Mouse (Mus musculus) MEL (cell line): ENCODE data around the gene Gprc5a. TPM values are rescaled to one million over a fixed set of nuclear protein-coding genes. Genes with fewer than 3 reads are reported as not detected.

Source experiments
- DNase-seq: peaks from one replicate; pipeline ENCODE4 v3.0.0; 2011; ENCODE audit warnings: low read depth, low spot score
- H3K27ac ChIP-seq: 2 replicates; pipeline ENCODE4 v1.5.1; 2012; ENCODE audit warnings: low read depth, mild to moderate bottlenecking, control low read depth, low read length, moderate library complexity; ENCODE audit not compliant: control insufficient read depth
- H3K27me3 ChIP-seq, 2 experiments: fragments of 150-350 bp in 1 of 2; sonication (generic) in 1 of 2; 2 replicates each; pipeline ENCODE4 v1.6.1; 2012; ENCODE audit warnings: low read length in 2 of 2, mild to moderate bottlenecking in 2 of 2, improper control_type of control experiment in 1 of 2, moderate library complexity in 1 of 2; ENCODE audit not compliant: insufficient read depth in 2 of 2, control insufficient read depth in 1 of 2
- H3K36me3 ChIP-seq, 2 experiments: 2 replicates each; pipeline ENCODE4 v1.6.1; 2012 to 2014; ENCODE audit warnings: low read length in 2 of 2, improper control_type of control experiment in 1 of 2, inconsistent platforms in 1 of 2, mild to moderate bottlenecking in 1 of 2; ENCODE audit not compliant: insufficient read depth in 2 of 2, control insufficient read depth in 1 of 2
- H3K4me1 ChIP-seq, 2 experiments: fragments of 150-350 bp in 1 of 2; sonication (generic) in 1 of 2; 2 replicates each; pipeline ENCODE4 v1.6.1; 2012; ENCODE audit warnings: low read length in 2 of 2, improper control_type of control experiment in 1 of 2, mild to moderate bottlenecking in 1 of 2; ENCODE audit not compliant: insufficient read depth in 2 of 2, control insufficient read depth in 1 of 2
- H3K4me3 ChIP-seq, 2 experiments: fragments of 150-350 bp in 1 of 2; sonication (generic) in 1 of 2; 2 replicates each; pipeline ENCODE4 v1.5.1; 2012; ENCODE audit warnings: low read depth in 2 of 2, low read length in 2 of 2, mild to moderate bottlenecking in 2 of 2, moderate library complexity in 2 of 2, control low read depth in 1 of 2, improper control_type of control experiment in 1 of 2; ENCODE audit not compliant: control insufficient read depth in 1 of 2, insufficient read depth in 1 of 2
- H3K79me2 ChIP-seq: 2 replicates; pipeline ENCODE4 v1.6.1; 2012; ENCODE audit warnings: mild to moderate bottlenecking, low read length, moderate library complexity; ENCODE audit not compliant: control insufficient read depth, poor library complexity, insufficient read depth
- H3K9ac ChIP-seq: 2 replicates; pipeline ENCODE4 v1.6.1; 2012; ENCODE audit warnings: low read depth, mild to moderate bottlenecking, control low read depth, low read length, moderate library complexity; ENCODE audit not compliant: control insufficient read depth, poor library complexity, severe bottlenecking
- H3K9me3 ChIP-seq: fragments of 150-350 bp; sonication (generic); replicated peaks from 2 replicates; pipeline ENCODE4 v1.6.1; 2012; ENCODE audit warnings: mild to moderate bottlenecking, low read length, improper control_type of control experiment, moderate library complexity; ENCODE audit not compliant: insufficient read depth
- BHLHE40 ChIP-seq: IDR thresholded peaks from 2 replicates; pipeline ENCODE4 v1.6.1; 2012; ENCODE audit warnings: low read depth, mild to moderate bottlenecking, inconsistent platforms, low read length, improper control_type of control experiment, borderline replicate concordance
- CHD2 ChIP-seq: IDR thresholded peaks from 2 replicates; pipeline ENCODE4 v1.6.1; 2011; ENCODE audit warnings: low read length, improper control_type of control experiment
- E2F4 ChIP-seq: IDR thresholded peaks from 2 replicates; pipeline ENCODE4 v1.6.1; 2011; ENCODE audit warnings: low read depth, low read length, improper control_type of control experiment, borderline replicate concordance
- EP300 ChIP-seq, 2 experiments: IDR thresholded peaks; 2 replicates each; pipeline ENCODE4 v1.6.1; 2011; ENCODE audit warnings: improper control_type of control experiment in 2 of 2, low read length in 2 of 2, low read depth in 1 of 2, mild to moderate bottlenecking in 1 of 2
- ETS1 ChIP-seq: IDR thresholded peaks from 2 replicates; pipeline ENCODE4 v1.6.1; 2012; ENCODE audit warnings: low read depth, mild to moderate bottlenecking, inconsistent platforms, low read length, improper control_type of control experiment, moderate library complexity
- GATA1 ChIP-seq: IDR thresholded peaks from 2 replicates; pipeline ENCODE4 v1.6.1; 2011; ENCODE audit warnings: low read depth, low read length, improper control_type of control experiment
- HCFC1 ChIP-seq: IDR thresholded peaks from 2 replicates; pipeline ENCODE4 v1.6.1; 2012; ENCODE audit warnings: low read depth, mild to moderate bottlenecking, inconsistent platforms, low read length, improper control_type of control experiment, moderate library complexity
- MAFK ChIP-seq: IDR thresholded peaks from 2 replicates; pipeline ENCODE4 v1.6.1; 2011; ENCODE audit warnings: low read depth, mild to moderate bottlenecking, low read length, improper control_type of control experiment, borderline replicate concordance
- MEF2A ChIP-seq: IDR thresholded peaks from 2 replicates; pipeline ENCODE4 v1.6.1; 2014; ENCODE audit warnings: low read depth, mild to moderate bottlenecking, inconsistent platforms, low read length, improper control_type of control experiment; ENCODE audit not compliant: poor library complexity, insufficient replicate concordance, severe bottlenecking; ENCODE audit errors: extremely low read depth
- MXI1 ChIP-seq: IDR thresholded peaks from 2 replicates; pipeline ENCODE4 v1.6.1; 2011; ENCODE audit warnings: mild to moderate bottlenecking, low read depth, low read length, improper control_type of control experiment
- MYC ChIP-seq: IDR thresholded peaks from 2 replicates; pipeline ENCODE4 v1.6.1; 2011; ENCODE audit warnings: low read depth, mild to moderate bottlenecking, low read length, improper control_type of control experiment, moderate library complexity
- NELFE ChIP-seq: IDR thresholded peaks from 2 replicates; pipeline ENCODE4 v1.6.1; 2011; ENCODE audit warnings: low read depth, low read length, improper control_type of control experiment
- NRF1 ChIP-seq: IDR thresholded peaks from 2 replicates; pipeline ENCODE4 v1.6.1; 2014; ENCODE audit warnings: low read depth, mild to moderate bottlenecking, inconsistent platforms, low read length, improper control_type of control experiment, moderate library complexity; ENCODE audit not compliant: poor library complexity, insufficient read depth, severe bottlenecking
- POLR2A ChIP-seq, 2 experiments: IDR thresholded peaks; 2 replicates each; pipeline ENCODE4 v1.6.1; 2011 to 2012; ENCODE audit warnings: low read length in 2 of 2, mild to moderate bottlenecking in 2 of 2, control low read depth in 1 of 2, improper control_type of control experiment in 1 of 2, low read depth in 1 of 2, moderate library complexity in 1 of 2; ENCODE audit not compliant: control insufficient read depth in 1 of 2, insufficient read depth in 1 of 2, poor library complexity in 1 of 2
- POLR2AphosphoS2 ChIP-seq: IDR thresholded peaks from 2 replicates; pipeline ENCODE4 v1.6.1; 2011; ENCODE audit warnings: low read length, improper control_type of control experiment
- RAD21 ChIP-seq: IDR thresholded peaks from 2 replicates; pipeline ENCODE4 v1.6.1; 2011; ENCODE audit warnings: mild to moderate bottlenecking, low read depth, low read length, improper control_type of control experiment
- SIN3A ChIP-seq: IDR thresholded peaks from 2 replicates; pipeline ENCODE4 v1.6.1; 2012; ENCODE audit warnings: low read length, improper control_type of control experiment, inconsistent platforms
- TAL1 ChIP-seq: IDR thresholded peaks from 2 replicates; pipeline ENCODE4 v1.6.1; 2012; ENCODE audit warnings: mild to moderate bottlenecking, inconsistent platforms, low read length, moderate library complexity, mixed read lengths
- TCF12 ChIP-seq: IDR thresholded peaks from 2 replicates; pipeline ENCODE4 v1.6.1; 2014; ENCODE audit warnings: low read depth, mild to moderate bottlenecking, inconsistent platforms, low read length, improper control_type of control experiment, moderate library complexity
- UBTF ChIP-seq: IDR thresholded peaks from 2 replicates; pipeline ENCODE4 v1.6.1; 2012; ENCODE audit warnings: low read depth, mild to moderate bottlenecking, inconsistent platforms, low read length, improper control_type of control experiment, moderate library complexity, borderline replicate concordance; ENCODE audit not compliant: insufficient read depth
- USF1 ChIP-seq: IDR thresholded peaks from 2 replicates; pipeline ENCODE4 v1.6.1; 2014; ENCODE audit warnings: low read depth, mild to moderate bottlenecking, inconsistent platforms, low read length, improper control_type of control experiment, moderate library complexity
- USF2 ChIP-seq, 2 experiments: IDR thresholded peaks; 2 replicates each; pipeline ENCODE4 v1.6.1; 2011 to 2012; ENCODE audit warnings: improper control_type of control experiment in 2 of 2, low read length in 2 of 2, borderline replicate concordance in 1 of 2, inconsistent platforms in 1 of 2, low read depth in 1 of 2, mild to moderate bottlenecking in 1 of 2; ENCODE audit not compliant: insufficient read depth in 1 of 2
- ZC3H11A ChIP-seq: IDR thresholded peaks from 2 replicates; pipeline ENCODE4 v1.6.1; 2012; ENCODE audit warnings: low read depth, mild to moderate bottlenecking, inconsistent platforms, low read length, improper control_type of control experiment
- polyA plus RNA-seq, 2 experiments: library from polyadenylated mRNA; stranded (reverse) in 1 of 2; unstranded in 1 of 2; fragments of >175 nt in 1 of 2; fragments of >200 nt in 1 of 2; gene quantifications; 2 replicates each; pipeline versions ENCODE4 v1.2.1 to v1.2.4; 2012; ENCODE audit warnings: low replicate concordance in 2 of 2, low read depth in 1 of 2; ENCODE audit not compliant: insufficient read length in 2 of 2, insufficient read depth in 1 of 2, missing spikeins in 1 of 2
- total RNA-seq: library from RNA; depleted of rRNA; stranded (reverse); fragments of 300-350 nt; gene quantifications from 2 replicates; pipeline ENCODE4 v1.2.3, GENCODE M21; 2012

Gene Gprc5a
- total and polyA plus RNA-seq, 3 experiments = 0.06 TPM; not detected in 2

DNA sequence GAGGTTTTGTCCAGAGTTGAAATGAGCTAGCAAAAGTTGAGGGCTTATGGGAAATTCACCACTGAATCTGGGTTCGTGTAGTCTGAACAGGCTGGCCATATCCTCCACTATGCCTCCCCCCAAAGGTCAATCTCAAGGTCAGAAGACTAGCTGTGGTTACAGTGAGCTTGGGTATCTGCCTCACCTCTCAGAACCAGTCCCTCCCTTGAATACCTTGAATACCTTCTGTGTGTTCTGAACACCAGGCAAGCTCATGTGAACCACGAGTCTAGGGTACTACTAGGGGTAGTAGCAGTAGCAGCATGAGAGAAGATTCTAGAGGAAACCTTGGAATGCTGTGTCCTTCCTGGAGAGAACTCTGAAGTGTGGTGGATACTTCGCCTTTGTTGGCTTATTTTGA is 43.8 kb upstream of the Gprc5a start:
- TF ChIP-seq MYC = no peak
- no peak for TF ChIP-seq UBTF
- TF ChIP-seq E2F4 = no peak
- no peaks in the 10 kb centered on the region for H3K9me3 ChIP-seq
- H3K4me3 ChIP-seq = no peak overlapping the region
- no peak for DNase-seq
- no peaks in the 10 kb centered on the region for H3K27me3 ChIP-seq
- no peak overlapping the region for H3K9ac ChIP-seq
- peaks cover 4 to 16% of the 10 kb centered on the region in 2 experiments for H3K4me1 ChIP-seq
- H3K79me2 ChIP-seq = no peaks in the 10 kb centered on the region
- no peak overlapping the region for H3K27ac ChIP-seq
- H3K36me3 ChIP-seq = peaks cover 18 to 22% of the 10 kb centered on the region in 2 experiments

DNA sequence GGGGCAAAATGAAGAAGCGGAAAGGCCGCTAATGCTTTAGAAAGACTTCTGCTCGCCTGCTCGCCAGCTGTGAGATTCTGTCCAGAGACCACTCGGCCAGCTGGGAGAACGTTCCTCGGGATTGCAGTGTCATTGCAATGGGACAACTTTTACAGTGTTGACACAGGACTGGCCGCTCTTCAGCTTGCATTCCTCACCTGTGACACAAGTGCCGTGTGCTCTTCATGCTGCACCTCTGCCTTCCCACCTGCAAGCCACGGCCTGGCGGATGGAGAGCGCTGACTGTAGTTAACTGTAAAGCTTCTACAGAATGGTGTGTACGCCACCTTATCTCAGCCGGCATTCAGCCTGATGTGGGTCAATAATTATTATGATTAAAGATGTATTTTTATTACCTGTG is 42.1 kb upstream of the Gprc5a start:
- Histone ChIP-seq H3K79me2 (no peaks in the 10 kb centered on the region), H3K9me3 (no peaks in the 10 kb centered on the region), H3K36me3 (peaks cover 13 to 18% of the 10 kb centered on the region in 2 experiments)
- TF ChIP-seq MXI1 (no peak), USF2 (IDR thresholded peaks at IDR 0.05; ENCODE audit: borderline replicate concordance in 1 of 2, insufficient read depth in 1 of 2, low read depth in 1 of 2, low read length in 2 of 2) (no peak), BHLHE40 (no peak), RAD21 (no peak), MYC (no peak), POLR2A (IDR thresholded peaks at IDR 0.05; ENCODE audit: control insufficient read depth in 1 of 2, insufficient read depth in 1 of 2, low read depth in 1 of 2, low read length in 2 of 2, poor library complexity in 1 of 2) (no peak)
- TF ChIP-seq, all 39 proteins: peak for 0
- Histone ChIP-seq H3K27ac (no peak overlapping the region), H3K9ac (no peak overlapping the region), H3K27me3 (no peaks in the 10 kb centered on the region), H3K4me1 (peaks cover 4 to 22% of the 10 kb centered on the region in 2 experiments), H3K4me3 (no peak overlapping the region)
- DNase-seq = no peak

DNA sequence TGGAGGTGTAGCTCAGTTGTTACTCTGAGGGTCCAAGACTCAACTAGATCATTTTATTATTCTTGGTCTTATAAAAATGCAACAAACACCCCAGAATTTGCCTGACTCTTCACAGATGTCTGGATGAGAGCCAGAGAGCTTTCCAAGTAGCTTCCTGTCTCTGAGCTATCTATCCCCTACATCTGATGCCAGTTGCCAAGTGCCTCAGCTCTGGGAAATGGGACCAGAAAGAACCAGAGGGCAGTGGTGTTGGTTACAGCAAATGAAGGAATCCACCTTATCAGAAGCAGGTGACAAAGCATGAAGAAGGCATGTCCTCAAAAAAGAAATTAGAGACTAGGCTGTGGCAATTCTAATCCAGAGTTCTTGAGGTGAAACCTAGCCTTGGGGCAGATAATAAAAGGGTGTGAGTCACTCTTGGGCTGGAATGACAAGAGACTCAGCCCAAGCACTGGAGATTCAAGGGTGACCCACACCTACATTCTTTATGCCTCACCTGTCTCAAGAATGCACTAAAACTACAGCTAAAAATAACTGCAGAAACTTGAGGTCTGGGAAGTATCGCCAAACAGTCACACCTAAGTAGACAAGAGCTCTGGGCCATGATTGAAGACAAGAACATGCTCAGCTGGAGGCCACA is 40.5 kb upstream of the Gprc5a start:
- DNase-seq = peak; percentile 71
- H3K27me3 ChIP-seq = no peaks in the 10 kb centered on the region
- peaks cover 4 to 18% of the 10 kb centered on the region in 2 experiments; a peak in 3 of 4 replicates for H3K36me3 ChIP-seq
- TF ChIP-seq GATA1 (peak; percentile 77; the same call in 1 of the 2 replicates), NELFE (no peak), EP300 (IDR thresholded peaks at IDR 0.05; ENCODE audit: low read depth in 1 of 2, low read length in 2 of 2) (peak; percentile 56 to 59), MAFK (no peak), POLR2AphosphoS2 (no peak), HCFC1 (no peak), TCF12 (peak; percentile 54; the same call in 1 of the 2 replicates), NRF1 (no peak), ZC3H11A (no peak), SIN3A (0 out of 2 replicates have a peak, but pooled peaks have one; percentile 22), MEF2A (no peak), CHD2 (no peak), ETS1 (peak; percentile 54; the same call in 1 of the 2 replicates), USF1 (no peak), TAL1 (peak; percentile 54)
- no peak overlapping the region for H3K4me3 ChIP-seq
- no peaks in the 10 kb centered on the region for H3K79me2 ChIP-seq
- peaks cover 4 to 22% of the 10 kb centered on the region in 2 experiments for H3K4me1 ChIP-seq
- no peaks in the 10 kb centered on the region for H3K9me3 ChIP-seq
- no peak overlapping the region for H3K9ac ChIP-seq
- peak overlapping the region; percentile 29 for H3K27ac ChIP-seq
